Mouse (Mus musculus) limb, embryonic 14.5 days (tissue): Measurements from ENCODE around the gene Dpf1. TPM values are rescaled to one million over a fixed set of nuclear protein-coding genes. Genes with fewer than 3 reads are reported as not detected.

ENCODE experiments used
- ATAC-seq: fragments of 200-750 bp; cut with Nextera tagmentation; 2 replicates; pipeline ENCODE4 v1.8.0; 2017; ENCODE audit warnings: low read depth, moderate number of reproducible peaks, moderate TSS enrichment; ENCODE audit not compliant: low FRiP score
- DNase-seq: peaks from one replicate; pipeline ENCODE4 v3.0.0-alpha.2; 2015; ENCODE audit warnings: low spot score
- H3K27ac ChIP-seq: fragments of 300-500 bp; sonication (generic); replicated peaks from 2 replicates; pipeline ENCODE4 v1.5.1; 2014; ENCODE audit warnings: low read depth, mild to moderate bottlenecking, low read length, moderate library complexity, mixed read lengths
- H3K27me3 ChIP-seq: fragments of 300-500 bp; sonication (generic); 2 replicates; pipeline ENCODE4 v1.6.1; 2014; ENCODE audit warnings: low read length, mixed read lengths; ENCODE audit not compliant: control insufficient read depth, insufficient read depth
- H3K36me3 ChIP-seq: fragments of 300-500 bp; sonication (generic); 2 replicates; pipeline ENCODE4 v1.6.1; 2014; ENCODE audit warnings: mild to moderate bottlenecking, low read length, moderate library complexity, mixed read lengths; ENCODE audit not compliant: control insufficient read depth, insufficient read depth
- H3K4me1 ChIP-seq: fragments of 300-500 bp; sonication (generic); 2 replicates; pipeline ENCODE4 v1.6.1; 2014; ENCODE audit warnings: antibody characterized with exemption, low read length, mixed read lengths; ENCODE audit not compliant: control insufficient read depth, insufficient read depth
- H3K4me2 ChIP-seq: fragments of 300-500 bp; sonication (generic); replicated peaks from 2 replicates; pipeline ENCODE4 v1.6.1; 2014; ENCODE audit warnings: low read depth, mild to moderate bottlenecking, low read length, moderate library complexity; ENCODE audit not compliant: severe bottlenecking
- H3K4me3 ChIP-seq: fragments of 300-500 bp; sonication (generic); replicated peaks from 2 replicates; pipeline ENCODE4 v1.5.1; 2014; ENCODE audit warnings: low read length
- H3K9ac ChIP-seq: fragments of 300-500 bp; sonication (generic); 2 replicates; pipeline ENCODE4 v1.6.1; 2014; ENCODE audit warnings: mild to moderate bottlenecking, low read depth, low read length, moderate library complexity; ENCODE audit not compliant: severe bottlenecking
- H3K9me3 ChIP-seq: fragments of 300-500 bp; sonication (generic); 2 replicates; pipeline ENCODE4 v1.6.1; 2016; ENCODE audit warnings: low read length; ENCODE audit not compliant: control insufficient read depth
- POLR2A ChIP-seq: fragments of 200-500 bp; IDR thresholded peaks from 2 replicates; pipeline ENCODE4 v1.8.0; 2012; ENCODE audit warnings: inconsistent platforms, mild to moderate bottlenecking, moderate library complexity, borderline replicate concordance; ENCODE audit not compliant: insufficient read depth, insufficient read length; ENCODE audit errors: extremely low read depth
- WGBS: fragments of 180-500 bp; shearing (Covaris S2); extraction: QIAGEN DNeasy Blood & Tissue Kit; methylation state at CpG from one replicate; pipeline ENCODE4 v1.1.7; 2014; 5-methylcytosine and 5-hydroxymethylcytosine counted together
- polyA plus RNA-seq, 2 experiments: library from polyadenylated mRNA; depleted of rRNA in 1 of 2; stranded (reverse) in 1 of 2; unstranded in 1 of 2; fragments of >200 nt; fragmentation: Nextera tagmentation in 1 of 2; extraction: Ambion mirVana in 1 of 2; gene quantifications; 2 replicates each; pipeline versions ENCODE4 v1.2.1 to v1.2.3; 2012 to 2014

The Dpf1 gene
- polyA plus RNA-seq, 2 experiments, result 10.7 to 13.2 TPM

GRCm38 (mm10) chr7:29292458-29293098, 11.2 kb upstream of the Dpf1 start:
- Histone ChIP-seq H3K9ac (peak overlapping the region; percentile 18; the same call in 1 of the 2 replicates), H3K9me3 (no peaks in the 10 kb centered on the region), H3K4me1 (peaks cover 33% of the 10 kb centered on the region), H3K27ac (no peak overlapping the region), H3K4me3 (no peak overlapping the region), H3K4me2 (no peak overlapping the region), H3K27me3 (no peaks in the 10 kb centered on the region), H3K36me3 (no peaks in the 10 kb centered on the region)
- no peak for TF ChIP-seq POLR2A
- WGBS, result 28% methylated on average over 8 of the region's 8 CpGs
- ATAC-seq (no peak), DNase-seq (no peak)

- 37% methylated on average over 19 of the region's 19 CpGs for WGBS
- Histone ChIP-seq H3K4me1 (peaks cover 33% of the 10 kb centered on the region), H3K36me3 (no peaks in the 10 kb centered on the region), H3K27ac (no peak overlapping the region), H3K9me3 (no peaks in the 10 kb centered on the region), H3K27me3 (no peaks in the 10 kb centered on the region), H3K9ac (peak overlapping the region; percentile 18; the same call in 1 of the 2 replicates), H3K4me2 (no peak overlapping the region), H3K4me3 (no peak overlapping the region)
- DNase-seq, result no peak
- no peak for ATAC-seq
- no peak for TF ChIP-seq POLR2A
Observed at GRCm38 (mm10) chr7:29293131-29294065, 10.4 kb upstream of the Dpf1 start.

- no peak for TF ChIP-seq POLR2A
- WGBS, result 72% methylated on average over 13 of the region's 13 CpGs
Observed at GRCm38 (mm10) chr7:29294111-29294761, 9.5 kb upstream of the Dpf1 start.

GRCm38 (mm10) chr7:29295861-29296647, 7.7 kb upstream of the Dpf1 start:
- H3K36me3 ChIP-seq, result no peaks in the 10 kb centered on the region
- 80% methylated on average over 24 of the region's 24 CpGs for WGBS
- no peak overlapping the region for H3K9ac ChIP-seq
- DNase-seq (no peak), ATAC-seq (no peak)
- H3K4me1 ChIP-seq, result peaks cover 24% of the 10 kb centered on the region
- H3K4me2 ChIP-seq, result no peak overlapping the region
- no peaks in the 10 kb centered on the region for H3K9me3 ChIP-seq
- no peak overlapping the region for H3K27ac ChIP-seq
- no peak overlapping the region for H3K4me3 ChIP-seq
- no peak for TF ChIP-seq POLR2A
- H3K27me3 ChIP-seq, result no peaks in the 10 kb centered on the region

More at GRCm38 (mm10) chr7:29294111-29294761, 9.5 kb upstream of the Dpf1 start:
- H3K9ac ChIP-seq, result no peak overlapping the region
- no peak overlapping the region for H3K27ac ChIP-seq
- DNase-seq (no peak), ATAC-seq (no peak)
- peaks cover 32% of the 10 kb centered on the region for H3K4me1 ChIP-seq
- H3K4me2 ChIP-seq, result no peak overlapping the region
- H3K36me3 ChIP-seq, result no peaks in the 10 kb centered on the region
- H3K9me3 ChIP-seq, result no peaks in the 10 kb centered on the region
- no peak overlapping the region for H3K4me3 ChIP-seq
- no peaks in the 10 kb centered on the region for H3K27me3 ChIP-seq
